Mouse (Mus musculus) retina, postnatal 7 days (tissue): ENCODE data around the gene Ryr1.
A peak's percentile ranks its signal among the peaks of the same experiment; 100 is the strongest.
"Not testable (repeated sequence)": the region's sequence is repeated elsewhere in the genome, so short reads cannot be mapped to it uniquely, and the experiment has no call there.

ENCODE experiments used
- DNase-seq: peaks from one replicate; pipeline ENCODE4 v3.0.0-alpha.2; 2012; ENCODE audit warnings: low read depth, low spot score

The Ryr1 gene

DNA sequence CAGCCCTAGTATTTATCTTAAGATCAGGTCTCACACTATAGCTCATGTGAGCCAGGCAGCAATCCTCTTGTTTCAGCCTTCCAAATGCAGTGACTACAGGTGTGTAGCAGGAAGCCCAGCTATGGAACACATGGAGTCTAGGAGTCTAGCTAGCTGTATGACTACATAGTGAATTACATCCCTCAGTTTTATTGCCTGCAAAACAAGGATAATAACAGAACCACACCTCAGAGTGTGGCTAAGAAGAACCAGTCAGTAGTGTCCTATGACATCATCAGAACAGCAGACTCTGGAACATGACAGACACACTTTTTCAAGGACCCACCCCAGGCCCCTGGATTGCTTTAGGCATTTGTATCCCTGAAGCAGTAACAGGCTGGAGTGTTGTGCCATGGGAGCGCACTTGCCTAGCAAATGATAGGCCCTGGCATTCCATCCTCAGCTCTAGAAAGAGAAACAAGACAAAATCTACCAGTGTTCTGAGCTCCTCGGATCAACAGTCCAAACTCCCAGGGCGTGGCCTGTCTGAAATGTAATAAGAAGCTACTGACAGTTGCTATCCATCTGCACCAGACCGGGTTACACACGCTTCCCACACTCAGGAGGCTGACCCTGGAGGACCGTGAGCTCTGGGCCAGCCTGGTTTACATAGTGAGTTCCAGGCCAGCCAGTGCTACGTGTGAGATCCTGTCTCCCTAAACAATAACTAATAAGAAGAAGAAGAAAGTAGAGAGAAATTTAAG lies 21.8 kb upstream of the Ryr1 start:
- no peak for DNase-seq

DNA sequence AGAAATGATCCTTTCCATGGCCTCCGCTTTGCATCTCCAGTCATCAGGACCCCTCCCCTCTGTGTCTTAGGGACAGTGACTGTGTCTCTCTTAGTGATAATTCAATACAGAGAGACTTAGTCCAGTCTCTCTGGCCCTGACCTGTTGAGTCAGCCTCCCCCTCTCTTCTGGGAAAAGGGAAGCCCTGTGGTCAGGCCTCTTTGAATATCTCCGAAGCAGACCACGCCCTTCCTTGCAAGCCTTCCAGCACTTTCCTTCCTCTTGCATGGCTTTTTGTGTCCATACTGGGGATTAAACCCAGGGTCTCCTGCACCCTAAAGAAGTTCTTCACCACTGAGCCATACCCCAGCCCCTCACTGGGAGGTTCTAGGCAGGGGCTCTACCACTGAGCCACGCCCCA lies 19.0 kb upstream of the Ryr1 start:
- no peak for DNase-seq

DNA sequence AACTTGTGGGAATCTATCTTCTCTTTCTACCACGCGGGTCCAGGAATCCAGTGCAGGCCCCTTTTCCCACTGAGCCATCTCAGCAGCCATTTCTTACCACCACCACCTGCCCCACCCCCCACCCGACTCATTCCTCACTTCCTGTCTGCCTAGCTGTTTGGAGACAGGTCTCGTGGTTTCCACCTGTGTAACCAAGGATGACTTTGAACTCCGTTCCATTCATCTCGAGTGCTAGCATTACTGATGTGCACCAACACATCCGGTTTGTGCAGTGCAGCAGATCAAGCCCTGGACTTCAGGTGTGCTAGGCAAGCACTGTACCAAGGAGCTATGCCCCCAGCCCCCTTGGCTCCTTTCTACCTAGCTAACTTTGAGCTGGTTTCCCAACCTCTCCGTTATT lies 16.4 kb upstream of the Ryr1 start:
- no peak for DNase-seq

DNA sequence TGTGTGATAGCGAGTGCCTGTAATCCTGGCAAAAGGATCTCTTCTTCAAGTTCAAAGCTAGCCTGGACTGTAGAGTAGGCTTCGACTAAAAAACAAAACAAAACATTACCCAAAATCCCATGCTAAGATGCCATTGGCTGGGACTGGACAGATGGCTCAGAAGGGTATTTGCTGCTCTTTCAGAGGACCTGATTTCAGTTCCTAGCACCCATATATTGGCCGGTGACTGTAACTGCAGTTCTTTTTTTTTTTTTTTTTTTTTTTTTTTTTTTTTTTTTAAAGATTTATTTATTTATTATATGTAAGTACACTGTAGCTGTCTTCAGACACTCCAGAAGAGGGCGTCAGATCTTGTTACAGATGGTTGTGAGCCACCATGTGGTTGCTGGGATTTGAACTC lies 14.3 kb upstream of the Ryr1 start:
- not testable (repeated sequence) for DNase-seq

DNA sequence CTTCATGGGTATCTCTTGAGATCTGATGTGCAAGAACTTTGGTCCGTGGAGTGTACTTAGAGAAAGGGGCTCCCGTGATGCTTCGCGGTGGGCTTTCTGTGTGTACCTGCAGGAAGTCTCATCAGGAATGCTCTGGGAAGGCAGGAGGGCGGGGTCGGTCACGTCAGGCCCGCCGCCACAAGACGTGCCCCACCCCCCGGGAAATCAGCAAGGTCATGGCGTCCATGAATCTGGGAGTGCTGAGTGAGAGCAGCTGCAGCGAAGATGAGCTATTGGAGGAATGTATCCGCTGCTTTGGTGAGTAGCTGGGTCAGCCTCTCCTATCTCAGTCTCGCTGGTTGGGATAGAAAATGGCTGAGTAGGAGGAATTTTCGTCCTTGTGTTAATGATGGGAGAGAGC lies 12.4 kb upstream of the Ryr1 start:
- no peak for DNase-seq

DNA sequence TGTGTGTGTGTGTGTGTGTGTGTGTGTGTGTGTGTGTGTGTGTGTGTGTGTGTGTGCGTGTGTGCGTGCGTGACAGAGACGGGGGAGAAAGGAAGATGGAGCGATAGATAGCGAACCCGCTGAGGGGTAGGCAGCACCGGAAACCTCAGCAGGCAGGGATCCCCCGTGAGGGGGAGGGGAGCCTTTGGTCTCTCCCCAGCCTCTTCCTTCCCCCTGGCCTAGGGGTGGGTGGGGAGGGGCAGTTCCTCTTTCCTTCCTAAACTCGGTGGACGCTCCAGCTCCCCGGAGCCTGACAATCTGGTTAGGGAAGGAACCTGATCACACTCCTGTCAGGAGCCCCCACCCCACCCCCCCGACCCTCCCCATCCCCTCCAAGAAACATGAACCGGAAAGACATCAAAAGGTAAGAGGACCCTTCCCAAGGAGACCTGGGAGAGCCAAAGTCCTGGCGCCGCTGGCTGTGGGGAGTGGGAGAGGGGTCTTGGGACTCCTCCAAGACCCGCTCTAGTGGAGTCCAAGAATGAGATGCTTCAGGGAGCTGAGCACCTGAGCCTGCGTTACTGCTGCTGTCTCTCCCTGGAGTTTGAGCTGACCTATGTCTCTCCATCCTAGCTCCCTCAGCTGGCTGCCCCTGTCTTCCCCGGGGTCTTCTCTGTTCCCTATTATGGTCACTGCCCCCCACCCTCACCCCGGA lies 9.9 kb upstream of the Ryr1 start, which contains the start of gene Rasgrp4:
Gene Rasgrp4, plus strand, starts transcription at position 159 of the 694 bp plus-strand sequence.
- no peak for DNase-seq

DNA sequence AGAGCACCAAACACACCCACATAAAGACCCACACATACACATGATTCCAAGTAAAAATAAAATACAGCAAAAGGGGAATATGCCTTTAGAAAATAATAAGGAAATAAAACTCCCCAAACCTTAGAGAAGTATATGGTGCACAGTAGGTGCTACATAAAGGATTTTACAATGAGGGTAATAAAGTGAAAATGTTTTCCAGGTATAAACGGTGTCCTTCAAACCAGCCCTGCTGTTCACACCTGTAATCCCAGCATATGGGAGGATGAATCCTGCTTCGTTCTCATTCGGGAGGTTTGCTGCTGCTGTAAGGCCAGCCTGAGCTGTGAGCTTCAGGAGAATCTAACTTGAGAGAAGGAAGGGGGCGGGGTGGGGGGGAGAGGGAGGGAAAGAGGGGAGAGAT lies 9.3 kb upstream of the Ryr1 start:
- DNase-seq, result no peak

DNA sequence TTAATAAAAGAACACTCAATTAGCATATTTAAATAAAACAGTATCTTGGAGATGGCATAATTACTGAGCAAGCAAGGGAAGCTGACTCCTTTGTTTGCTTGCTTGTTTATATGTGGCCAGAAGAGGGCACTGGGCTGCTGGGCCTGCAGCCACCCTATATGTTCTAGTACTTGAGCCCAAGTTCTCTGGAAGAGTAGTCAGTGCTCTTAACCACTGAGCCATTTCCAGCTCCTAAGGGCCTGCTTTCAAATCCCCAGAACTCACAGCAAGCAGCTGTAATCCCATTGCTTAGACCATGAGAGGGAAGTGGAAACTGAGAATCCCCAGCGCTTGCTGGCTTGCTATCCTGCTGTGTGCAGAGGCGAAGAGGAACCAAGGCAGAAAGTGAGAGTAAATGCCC lies 3.7 kb upstream of the Ryr1 start:
- no peak for DNase-seq

DNA sequence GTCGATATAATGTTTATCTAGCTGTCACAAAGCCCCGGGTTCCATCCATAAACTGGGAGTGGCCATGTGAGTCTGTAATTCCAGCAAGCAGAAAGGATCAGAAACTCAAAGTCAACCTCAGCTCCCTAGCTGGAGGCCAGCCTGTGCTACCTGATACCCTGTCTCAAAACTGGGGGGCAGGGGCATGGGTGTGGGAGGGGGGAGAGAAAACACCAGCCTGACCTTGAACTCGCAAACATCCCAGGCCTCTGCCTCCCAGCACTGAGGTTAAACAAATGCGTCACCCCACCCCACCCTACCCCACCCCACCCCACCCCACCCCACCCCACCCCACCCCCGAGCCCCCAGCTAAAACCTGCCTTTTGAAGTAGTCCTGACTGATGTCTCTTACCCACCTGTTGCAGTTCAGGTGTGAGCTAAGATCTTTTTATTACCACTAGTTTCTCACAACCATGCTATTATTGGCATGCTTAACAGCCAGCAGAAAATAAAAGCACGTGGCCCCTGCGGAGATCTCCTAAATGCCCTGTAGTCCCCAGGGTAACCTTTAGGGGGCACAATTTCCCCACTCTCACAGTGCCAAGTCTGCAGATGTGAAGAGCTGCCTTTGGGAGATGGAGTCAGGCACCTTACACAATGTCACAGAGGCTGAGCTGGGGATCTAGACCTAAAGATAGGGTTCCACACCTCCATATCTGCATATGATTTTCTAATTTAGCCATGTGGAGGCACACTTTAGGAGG lies 1.4 kb upstream of the Ryr1 start:
- peak; percentile 43 for DNase-seq

DNA sequence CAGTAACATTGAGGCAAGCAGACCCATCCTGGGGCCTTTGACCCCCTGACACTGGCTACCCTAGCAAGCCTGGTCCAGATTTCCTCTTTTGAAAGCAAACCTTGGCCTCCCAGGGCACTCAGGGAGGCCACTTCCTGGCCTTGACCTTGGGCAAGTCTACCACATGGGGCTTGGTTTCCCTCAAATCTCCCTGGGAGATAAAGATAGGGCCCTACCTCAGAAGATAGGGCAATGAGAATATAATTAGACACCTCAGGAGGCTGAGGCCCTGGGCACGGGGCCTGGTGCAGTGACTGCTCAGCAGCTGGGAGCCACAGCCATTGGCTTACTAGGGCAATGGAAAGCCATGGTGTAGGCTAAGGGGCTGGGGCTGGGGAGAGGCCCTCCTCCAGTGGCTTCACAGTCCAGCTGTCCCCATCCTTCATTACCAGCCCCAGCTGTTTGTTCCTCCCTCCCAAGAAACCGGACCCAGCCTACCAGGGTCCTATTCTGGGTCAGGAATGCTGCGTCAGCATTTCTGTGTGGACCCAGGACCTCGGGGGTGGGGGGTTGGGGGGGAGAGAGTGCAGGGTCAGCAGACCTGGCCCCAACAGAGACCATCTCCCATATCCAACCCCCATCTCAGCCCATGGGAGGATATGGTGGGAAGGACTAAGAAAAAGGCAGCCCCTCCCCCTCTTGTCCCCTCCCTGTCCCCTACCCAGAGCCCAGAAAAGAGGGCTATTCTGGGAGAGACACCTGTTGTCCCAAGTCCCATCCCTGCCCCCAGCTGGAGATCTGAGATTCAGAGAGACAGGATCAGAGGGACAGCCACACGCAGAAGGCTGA lies 1.2 kb downstream of the Ryr1 start:
- no peak for DNase-seq

DNA sequence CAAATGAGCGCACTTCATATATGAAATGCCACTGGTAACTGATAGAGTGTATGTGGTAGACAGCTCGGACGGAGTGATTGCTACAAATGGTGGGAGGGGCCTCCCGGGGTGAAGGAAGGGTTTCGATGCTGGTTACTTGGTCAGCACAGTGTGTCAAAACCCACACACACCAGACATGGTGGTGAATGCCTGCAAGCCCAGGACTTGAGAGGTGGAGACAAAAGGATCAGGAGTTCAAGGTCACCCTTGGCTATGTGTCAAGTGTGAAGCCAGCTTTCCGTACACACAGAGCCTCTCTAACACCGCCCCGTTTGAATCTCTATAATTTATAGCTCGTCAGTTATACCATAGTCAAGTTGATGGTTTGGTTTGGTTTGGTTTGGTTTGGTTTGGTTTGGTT lies 2.2 kb downstream of the Ryr1 start:
- DNase-seq, result no peak

DNA sequence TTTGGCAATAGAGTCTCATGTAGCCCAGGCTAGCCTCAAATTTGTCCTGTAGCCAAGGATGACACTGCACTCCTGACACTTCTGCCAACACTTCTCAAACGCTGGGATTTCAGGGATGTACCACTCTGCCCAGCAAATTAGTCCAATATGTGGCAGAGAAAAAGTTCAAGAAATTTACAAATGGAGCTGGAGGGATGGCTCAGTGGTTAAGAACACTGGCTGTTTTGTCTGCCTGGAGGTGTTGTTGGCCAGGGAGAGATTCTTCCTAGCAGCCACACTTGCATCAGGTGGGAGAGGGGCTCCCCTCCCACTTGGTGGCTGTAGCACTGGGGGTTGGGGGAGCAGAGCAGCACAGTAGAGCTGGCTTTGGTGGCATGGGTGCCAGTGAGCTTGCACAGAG lies 5.5 kb downstream of the Ryr1 start:
- DNase-seq, result no peak

DNA sequence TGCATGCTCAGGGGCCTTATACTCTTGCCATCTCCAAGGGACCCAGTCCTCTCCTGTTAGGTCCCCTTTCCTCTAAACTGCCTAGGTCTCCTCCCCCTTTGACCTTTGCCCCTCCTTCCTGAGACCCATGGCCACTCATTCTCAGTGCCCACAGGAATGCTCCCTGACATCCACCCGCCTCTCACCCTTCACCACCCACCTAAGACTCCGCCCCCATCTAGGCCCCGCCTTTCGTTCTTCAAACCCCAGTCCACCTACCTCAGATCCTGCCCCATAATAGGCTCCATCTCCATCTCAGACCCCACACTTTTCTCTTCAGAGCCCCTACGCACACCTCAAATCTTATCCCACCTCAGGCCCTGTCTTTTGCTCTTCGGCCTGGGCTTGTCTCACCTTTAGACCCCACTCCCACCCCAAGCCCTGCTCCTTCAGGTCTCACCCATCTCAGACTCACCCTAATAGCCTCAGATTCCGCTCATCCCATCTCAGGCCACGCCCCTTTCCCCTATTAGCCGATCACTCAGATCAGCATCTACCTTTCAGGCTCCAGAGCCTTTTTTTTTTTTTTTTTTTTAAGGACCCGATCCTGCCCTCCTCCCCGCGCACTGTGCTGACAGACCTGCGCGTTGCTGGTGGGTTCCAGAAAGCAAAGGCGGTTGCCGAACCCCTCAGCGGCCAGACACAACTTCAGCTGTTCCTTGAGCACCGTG lies 6.7 kb downstream of the Ryr1 start:
- DNase-seq, result no peak

DNA sequence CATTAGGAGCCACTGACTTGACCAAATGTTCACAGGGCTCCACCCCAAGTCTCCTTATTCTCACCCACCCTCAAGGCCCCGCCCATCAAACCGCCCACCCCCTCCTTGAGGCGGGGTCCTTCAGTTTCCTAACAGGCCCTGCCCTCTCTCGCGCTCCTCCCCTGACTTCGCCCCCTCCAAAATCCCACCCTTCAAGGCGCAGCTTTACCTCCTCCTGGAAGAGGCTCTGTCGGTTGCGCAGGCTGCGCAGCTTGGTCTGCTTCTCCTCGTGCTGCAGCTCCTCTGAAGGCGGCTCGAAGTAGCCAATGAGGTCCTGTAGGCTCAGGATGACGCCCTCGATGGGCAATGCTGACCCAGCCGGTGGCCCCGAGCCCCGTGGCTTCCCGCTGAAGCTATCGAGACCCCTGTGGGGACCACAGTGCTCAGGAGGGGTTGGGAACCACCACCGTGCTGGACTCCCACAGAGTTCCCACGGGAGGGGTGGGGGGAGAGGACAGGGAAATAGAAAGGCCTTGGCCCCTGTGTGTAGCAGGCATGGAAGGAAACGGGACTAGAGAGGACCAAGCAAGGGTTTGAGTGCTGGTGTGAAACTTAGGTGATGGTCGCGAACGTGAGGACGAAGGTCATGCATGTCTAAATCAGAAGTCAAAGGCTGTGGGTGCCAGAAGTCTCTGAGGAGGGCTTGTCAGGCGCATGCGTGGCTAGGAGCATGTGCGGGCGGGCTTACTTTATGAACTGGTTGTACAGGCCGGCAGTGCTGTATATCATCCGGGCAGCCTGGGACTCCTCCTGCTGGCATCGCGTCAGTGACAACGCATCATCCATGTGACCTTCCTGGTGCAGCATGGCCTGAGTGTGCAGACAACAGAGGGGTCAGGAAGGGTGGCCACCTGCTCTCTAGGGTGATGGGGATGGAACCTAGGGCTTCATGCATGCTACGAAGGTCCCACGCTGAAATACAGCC lies 15.7 kb downstream of the Ryr1 start:
- no peak for DNase-seq

DNA sequence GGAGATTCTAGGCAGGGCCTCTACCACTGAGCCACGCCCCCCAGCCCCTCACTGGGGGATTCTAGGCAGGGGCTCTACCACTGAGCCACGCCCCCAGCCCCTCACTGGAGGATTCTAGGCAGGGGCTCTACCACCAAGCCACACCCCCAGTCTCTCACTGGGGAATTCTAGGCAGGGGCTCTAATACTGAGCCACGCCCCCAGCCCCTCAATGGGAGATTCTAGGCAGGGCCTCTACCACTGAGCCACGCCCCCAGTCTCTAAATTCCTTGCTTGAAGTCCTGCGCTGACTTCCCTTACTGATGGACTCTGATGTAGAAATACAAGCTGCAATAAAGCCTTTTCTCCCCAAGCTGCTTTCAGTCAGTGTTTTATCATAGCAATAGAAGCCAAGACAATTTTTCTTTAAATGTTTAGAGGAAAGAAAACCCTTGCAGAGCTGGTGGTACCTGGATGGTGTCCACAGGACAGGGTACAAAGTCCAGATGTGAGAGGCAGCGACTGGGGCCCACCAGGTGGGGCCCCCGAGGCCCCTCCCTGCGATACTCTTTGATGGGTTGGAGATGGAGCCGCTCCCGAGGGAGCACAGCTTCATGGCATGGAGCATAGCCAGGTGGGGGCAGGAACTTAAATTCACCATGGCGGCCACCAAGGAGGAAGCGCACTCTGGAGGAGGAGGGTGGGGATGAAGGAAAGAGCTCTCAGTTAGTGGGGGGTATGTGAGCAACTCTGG lies 23.5 kb downstream of the Ryr1 start:
- DNase-seq, result no peak

DNA sequence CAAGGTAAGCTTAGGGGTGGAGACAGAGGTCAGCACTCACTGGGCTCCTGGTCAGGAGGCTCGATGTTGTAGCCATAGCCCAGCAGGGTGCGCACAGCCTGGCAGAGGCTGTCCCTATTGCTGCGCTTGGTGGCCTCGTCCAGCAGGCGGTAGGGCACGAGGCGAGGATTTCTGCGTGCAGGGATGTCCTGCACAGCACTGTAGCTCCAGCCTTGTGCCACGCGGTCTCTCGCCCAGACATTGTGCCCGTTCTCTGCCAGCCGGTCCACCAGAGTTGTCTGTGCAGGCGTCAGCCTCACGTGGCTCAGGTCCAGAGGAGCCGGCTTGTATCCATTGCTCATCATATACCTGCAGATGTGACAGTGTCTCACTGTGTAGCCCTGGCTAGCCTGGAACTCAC lies 27.8 kb downstream of the Ryr1 start:
- DNase-seq, result no peak

DNA sequence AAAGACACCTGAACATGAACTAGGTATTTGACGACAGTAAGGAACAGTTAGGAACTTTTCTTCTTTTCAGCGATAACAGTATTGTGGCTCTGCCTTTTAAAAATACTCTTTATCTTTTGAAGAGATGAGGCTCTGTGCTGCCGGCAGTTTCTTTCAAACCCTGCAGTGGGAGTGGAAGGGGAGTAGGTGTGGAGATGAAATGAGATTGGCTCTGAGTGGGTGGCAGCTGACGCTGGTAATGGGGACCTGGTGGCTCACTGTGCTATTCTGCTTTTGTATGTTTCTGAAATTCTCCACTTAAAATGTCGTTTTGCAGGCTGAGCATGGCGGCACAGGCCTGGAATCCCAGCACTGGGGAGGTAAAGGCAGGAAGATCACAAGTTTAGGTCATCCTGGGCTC lies 36.2 kb downstream of the Ryr1 start:
- no peak for DNase-seq

DNA sequence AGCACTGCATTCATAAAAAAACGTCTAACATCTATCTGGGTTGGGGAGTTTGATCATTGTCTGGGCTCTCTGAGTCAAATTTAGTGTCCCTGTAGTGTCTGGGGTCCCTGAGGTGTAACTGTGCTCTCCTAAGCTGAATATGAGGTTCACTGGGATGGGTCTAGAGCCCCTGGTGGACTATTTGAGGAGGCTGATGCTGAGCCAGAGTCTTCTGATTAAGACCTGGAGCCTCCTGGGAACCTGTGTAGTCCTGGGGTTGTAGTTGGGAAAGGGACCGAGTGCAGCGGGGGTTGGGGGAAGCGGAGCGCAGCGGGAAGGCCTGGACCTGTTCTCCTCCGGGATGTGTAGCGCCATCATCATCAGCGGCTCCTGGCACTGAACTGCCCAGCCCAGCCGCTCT lies 38.1 kb downstream of the Ryr1 start:
- no peak for DNase-seq

DNA sequence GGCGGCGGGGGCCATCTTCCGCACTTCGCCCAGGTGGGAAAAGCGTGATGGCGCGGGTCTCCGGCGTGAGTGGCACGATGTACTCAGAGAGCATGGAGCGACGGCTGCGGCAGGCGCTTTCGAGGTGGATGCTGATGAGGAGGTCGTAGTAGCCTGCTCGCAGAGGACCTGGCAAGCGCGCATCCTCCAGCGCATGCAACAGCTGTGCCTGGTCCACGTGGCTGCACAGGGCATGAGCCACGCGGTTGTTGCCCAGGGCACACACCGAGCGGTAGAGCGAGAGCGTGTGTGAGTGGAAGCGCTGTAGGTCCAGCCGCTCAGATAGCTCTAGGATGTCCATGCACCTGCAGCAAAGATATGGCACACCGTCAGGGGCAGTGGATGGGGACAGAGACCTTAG lies 39.0 kb downstream of the Ryr1 start:
- DNase-seq, result no peak
